9 mouse cellular contexts compared by ENCODE assay signal in genomic region chr9:58111431-58111830, GRCm38 (mm10). TPM values are rescaled to one million over a fixed set of nuclear protein-coding genes. Genes with fewer than 3 reads are reported as not detected.
DNase-seq lines count a peak whose midpoint lies in the region; ATAC-seq and TF ChIP-seq lines count a peak whose summit lies in the region.
"Had no signal": no experiment of that assay in that cellular context is flagged by ENCODE, and none has a peak within 500 bp of the region (broad histone marks: within the 10 kb centered on the region; RNA-seq: fewer than 3 reads in every experiment).

No protein-coding gene starts in this region.

- H3K4me1 ChIP-seq in embryonic facial prominence, embryonic 10.5 days: peaks cover 73% of the 10 kb centered on the region
- peaks cover 49% of the 10 kb centered on the region for H3K4me1 ChIP-seq in midbrain, embryonic 16.5 days (ENCODE audit: control insufficient read depth, insufficient read depth, low read length)
- peaks cover 19% of the 10 kb centered on the region for H3K4me1 ChIP-seq in intestine, postnatal 0 days (replicated peaks; ENCODE audit: control insufficient read depth, insufficient read depth, low read length)

- TF ChIP-seq CTCF in gastrocnemius, adult 2 months (IDR thresholded peaks at IDR 0.05): no peak
- no peak for TF ChIP-seq CTCF in layer of hippocampus, adult 2 months (conservative IDR thresholded peaks at IDR 0.05)
- TF ChIP-seq CTCF in intestine, postnatal 0 days (IDR thresholded peaks at IDR 0.05; ENCODE audit: low read depth): no peak

- no peaks in the 10 kb centered on the region for H3K9me3 ChIP-seq in embryonic facial prominence, embryonic 10.5 days
- no peaks in the 10 kb centered on the region for H3K9me3 ChIP-seq in midbrain, embryonic 16.5 days (replicated peaks; ENCODE audit: control insufficient read depth, low read length, poor library complexity, severe bottlenecking)
- H3K9me3 ChIP-seq in intestine, postnatal 0 days (ENCODE audit: control insufficient read depth): no peaks in the 10 kb centered on the region

- H3K9ac ChIP-seq in midbrain, embryonic 16.5 days (ENCODE audit: low read depth, low read length): no peak overlapping the region
- H3K9ac ChIP-seq in intestine, postnatal 0 days (ENCODE audit: low read depth, low read length): no peak overlapping the region

- intact Hi-C loops in gastrocnemius, adult 2 months (cut with DNase I): no loop called here

- H3K36me3 ChIP-seq in embryonic facial prominence, embryonic 10.5 days (replicated peaks): no peaks in the 10 kb centered on the region
- no peaks in the 10 kb centered on the region for H3K36me3 ChIP-seq in midbrain, embryonic 16.5 days (ENCODE audit: control insufficient read depth, insufficient read depth, low read length)
- no peaks in the 10 kb centered on the region for H3K36me3 ChIP-seq in intestine, postnatal 0 days (ENCODE audit: control insufficient read depth, insufficient read depth)

- DNase-seq in gastrocnemius, adult 2 months: peak; percentile 33
- DNase-seq in gastrocnemius, postnatal 4 days (ENCODE audit: low spot score in 2 of 2): no peak
- no peak for DNase-seq in embryonic facial prominence, embryonic 10.5 days (ENCODE audit: low spot score)
- peak; percentile 79 to 83 for DNase-seq in layer of hippocampus, adult 2 months (ENCODE audit: low spot score in 2 of 2)
- DNase-seq in thymus, postnatal 36 days: peak; percentile 25 to 45
- DNase-seq in urinary bladder, postnatal 4 days (ENCODE audit: low spot score in 2 of 2): no peak

- H3K4me2 ChIP-seq in midbrain, embryonic 16.5 days (ENCODE audit: low read length): no peak overlapping the region
- no peak overlapping the region for H3K4me2 ChIP-seq in intestine, postnatal 0 days (replicated peaks; ENCODE audit: low read depth)

- no peak overlapping the region for H3K4me3 ChIP-seq in gastrocnemius, adult 2 months
- H3K4me3 ChIP-seq in embryonic facial prominence, embryonic 10.5 days: no peak overlapping the region
- H3K4me3 ChIP-seq in layer of hippocampus, adult 2 months: no peak overlapping the region
- no peak overlapping the region for H3K4me3 ChIP-seq in midbrain, embryonic 16.5 days (ENCODE audit: low read depth, low read length)
- no peak overlapping the region for H3K4me3 ChIP-seq in intestine, postnatal 0 days (ENCODE audit: low read depth, low read length)

- ATAC-seq in midbrain, embryonic 16.5 days: no peak
- ATAC-seq in intestine, postnatal 0 days: no peak

- H3K27ac ChIP-seq in gastrocnemius, adult 2 months: no peak overlapping the region
- H3K27ac ChIP-seq in embryonic facial prominence, embryonic 10.5 days (replicated peaks): peak overlapping the region; percentile 91
- peak overlapping the region; percentile 96 for H3K27ac ChIP-seq in layer of hippocampus, adult 2 months
- H3K27ac ChIP-seq in midbrain, embryonic 16.5 days (ENCODE audit: low read length): peak overlapping the region; percentile 80
- H3K27ac ChIP-seq in intestine, postnatal 0 days (ENCODE audit: low read depth, low read length): no peak overlapping the region
- H3K27ac ChIP-seq: kidney, postnatal 0 days had no signal

- 56% methylated on average over 6 of the region's 6 CpGs for WGBS in embryonic facial prominence, embryonic 10.5 days
- 35% methylated on average over 6 of the region's 6 CpGs for WGBS in midbrain, embryonic 16.5 days
- WGBS in intestine, postnatal 0 days: 64% methylated on average over 6 of the region's 6 CpGs

- peaks cover 47% of the 10 kb centered on the region for H3K27me3 ChIP-seq in embryonic facial prominence, embryonic 10.5 days (replicated peaks; ENCODE audit: low read depth, poor library complexity, severe bottlenecking)
- H3K27me3 ChIP-seq in midbrain, embryonic 16.5 days (ENCODE audit: control insufficient read depth, insufficient read depth, low read depth, low read length): no peaks in the 10 kb centered on the region
- H3K27me3 ChIP-seq in intestine, postnatal 0 days (replicated peaks; ENCODE audit: control insufficient read depth, insufficient read depth, low read length): no peaks in the 10 kb centered on the region

RNA-seq across cellular contexts. Expression of gene Ccdc33, which starts 7.2 kb away (rescaled TPM):
- total RNA-seq in gastrocnemius, adult 2 months (2021): not detected
- not detected for total RNA-seq in gastrocnemius, postnatal 4 days (2021)
- 0.36 and 0.56 TPM in 2 replicates for polyA plus RNA-seq in embryonic facial prominence, embryonic 10.5 days (2016; fragmentation: Nextera tagmentation; extraction: Ambion mirVana)
- total RNA-seq in layer of hippocampus, adult 2 months (2021): under 1 TPM; 0.29 to 0.49 TPM
- 0.31 and 0.90 TPM in 2 replicates for polyA plus RNA-seq in midbrain, embryonic 16.5 days (2015; fragmentation: Nextera tagmentation; extraction: Ambion mirVana)
- polyA plus RNA-seq in intestine, postnatal 0 days (2015; fragmentation: Nextera tagmentation; extraction: Ambion mirVana): 0.14 and 0.16 TPM in 2 replicates

RNA-seq across cellular contexts. Expression of gene Stra6, which starts 47.8 kb away (rescaled TPM):
- under 1 TPM; 0.13 to 0.31 TPM for total RNA-seq in gastrocnemius, adult 2 months (2021)
- total RNA-seq in gastrocnemius, postnatal 4 days (2021): 1 to 10 TPM in 1 of 2 experiments, under 1 TPM in 1; 0.74 to 1.1 TPM
- 33.6 and 47.2 TPM in 2 replicates for polyA plus RNA-seq in embryonic facial prominence, embryonic 10.5 days (2016; fragmentation: Nextera tagmentation; extraction: Ambion mirVana)
- total RNA-seq in layer of hippocampus, adult 2 months (2021): 10 to 100 TPM; 17.1 to 17.7 TPM
- polyA plus RNA-seq in midbrain, embryonic 16.5 days (2015; fragmentation: Nextera tagmentation; extraction: Ambion mirVana): 8.1 and 9.7 TPM in 2 replicates
- polyA plus RNA-seq in intestine, postnatal 0 days (2015; fragmentation: Nextera tagmentation; extraction: Ambion mirVana): 0.48 and 0.71 TPM in 2 replicates

Comparison
In these comparisons a context has a peak if more than half of its experiments do, and no peak if none do; other contexts are left out.
1. DNase-seq: peak in gastrocnemius, adult 2 months (single experiment), layer of hippocampus, adult 2 months (2 of 2) and thymus, postnatal 36 days (2 of 2); none in gastrocnemius, postnatal 4 days (0 of 2), embryonic facial prominence, embryonic 10.5 days (single experiment) and urinary bladder, postnatal 4 days (0 of 2).
2. H3K27ac ChIP-seq: peak in embryonic facial prominence, embryonic 10.5 days (single experiment), layer of hippocampus, adult 2 months (single experiment) and midbrain, embryonic 16.5 days (single experiment); none in gastrocnemius, adult 2 months (single experiment) and intestine, postnatal 0 days (single experiment).
3. RNA of gene Stra6, which starts 47.8 kb away (total RNA-seq): 17.1 to 17.7 TPM in layer of hippocampus, adult 2 months; 0.74 to 1.1 TPM in gastrocnemius, postnatal 4 days and 0.13 to 0.31 TPM in gastrocnemius, adult 2 months; every median in the first group is over 4 times any median in the second.